Mouse (Mus musculus) MN1 (cell line): ENCODE measurements around the gene Nr1d2.
"Not testable (repeated sequence)": the region's sequence is repeated elsewhere in the genome, so short reads cannot be mapped to it uniquely, and the experiment has no call there.

Experiments
- DNase-seq: peaks from one replicate; pipeline ENCODE4 v3.0.0-alpha.2; 2016; ENCODE audit warnings: low spot score

Gene Nr1d2

GRCm38 (mm10) chr14:18231866-18232265, 7.1 kb downstream of the Nr1d2 start:
- DNase-seq: not testable (repeated sequence)

DNA sequence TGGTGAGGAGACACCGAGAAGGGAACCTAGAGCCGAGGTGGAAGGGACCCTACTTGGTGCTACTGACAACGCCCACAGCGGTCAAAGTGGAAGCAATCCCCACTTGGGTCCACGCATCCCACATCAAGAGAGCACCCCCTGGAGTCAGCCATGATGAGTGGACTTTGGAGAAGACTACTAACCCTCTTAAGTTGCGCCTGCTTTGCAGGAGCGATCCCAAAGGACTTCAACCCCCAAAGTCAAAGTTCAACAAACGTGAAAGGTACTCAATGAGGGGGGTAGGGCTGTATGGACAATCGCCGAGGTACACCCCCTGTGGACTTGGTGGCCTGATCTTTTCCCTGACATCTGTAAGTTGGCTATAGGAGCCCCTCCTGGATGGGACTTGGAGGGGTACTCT, 9.2 kb downstream of the Nr1d2 start:
- not testable (repeated sequence) for DNase-seq

- DNase-seq: not testable (repeated sequence)
Measured at GRCm38 (mm10) chr14:18226181-18226580, 12.7 kb downstream of the Nr1d2 start.

DNA sequence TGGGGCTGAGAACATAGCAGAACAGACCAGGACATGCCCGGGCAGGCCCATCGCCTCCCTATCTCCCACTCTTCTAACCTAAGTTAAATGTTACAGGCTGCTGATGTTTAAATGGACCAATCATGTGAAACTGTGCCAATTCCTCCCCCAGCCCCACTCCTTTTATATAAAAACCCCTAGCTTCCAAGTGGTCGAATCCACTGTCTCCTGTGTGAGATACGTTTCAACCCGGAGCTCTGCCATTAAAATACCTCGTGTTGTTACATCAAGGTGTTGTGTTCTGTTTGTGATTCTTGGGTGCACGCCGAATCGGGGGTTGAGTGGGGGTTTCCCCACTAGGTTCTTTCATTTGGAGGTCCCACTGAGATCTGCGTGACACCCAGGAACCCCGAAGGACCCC, 13.5 kb downstream of the Nr1d2 start:
- not testable (repeated sequence) for DNase-seq

GRCm38 (mm10) chr14:18221977-18222376, 16.9 kb downstream of the Nr1d2 start:
- DNase-seq: no peak

DNA sequence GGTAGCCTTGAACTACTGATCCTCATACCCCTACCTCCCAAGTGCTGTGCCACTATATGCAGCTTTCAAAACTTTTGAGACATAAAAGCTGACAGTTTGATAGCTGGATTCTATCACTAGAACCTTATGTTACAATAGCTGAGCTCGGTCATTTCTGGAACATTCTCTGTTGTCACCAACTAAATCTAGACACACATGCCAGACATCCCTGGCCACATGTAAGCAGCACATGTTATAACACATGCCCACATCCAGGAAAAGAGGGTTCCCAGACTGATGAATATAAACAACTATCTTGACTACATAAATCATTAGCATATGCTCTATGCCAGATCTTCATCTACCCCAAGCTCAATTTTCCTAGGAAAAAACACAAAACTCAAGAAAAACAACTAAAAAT, 21.8 kb downstream of the Nr1d2 start:
- no peak for DNase-seq

- no peak for DNase-seq
Measured at GRCm38 (mm10) chr14:18216428-18216827, 22.5 kb downstream of the Nr1d2 start.

- DNase-seq: peak; percentile 33
Measured at GRCm38 (mm10) chr14:18210795-18211194, 28.1 kb downstream of the Nr1d2 start.

DNA sequence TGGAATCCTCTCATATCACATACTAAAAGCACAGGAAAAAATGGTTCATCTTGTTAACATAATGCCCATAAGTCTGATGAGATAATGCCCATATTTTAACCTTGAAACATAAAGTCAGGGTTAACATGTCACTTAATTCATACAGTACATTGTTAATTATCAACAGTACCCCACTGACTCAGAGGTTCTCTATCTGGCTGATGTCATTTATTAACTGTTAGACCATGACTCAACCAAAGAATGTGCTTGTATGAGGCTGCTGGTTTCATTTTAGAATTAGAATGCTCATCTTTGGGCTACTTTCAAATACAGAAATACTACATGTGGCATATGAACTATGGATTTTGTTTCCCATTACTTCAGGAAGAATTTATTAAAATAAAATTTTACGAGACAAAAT, 34.6 kb downstream of the Nr1d2 start:
- DNase-seq: not testable (repeated sequence)

DNA sequence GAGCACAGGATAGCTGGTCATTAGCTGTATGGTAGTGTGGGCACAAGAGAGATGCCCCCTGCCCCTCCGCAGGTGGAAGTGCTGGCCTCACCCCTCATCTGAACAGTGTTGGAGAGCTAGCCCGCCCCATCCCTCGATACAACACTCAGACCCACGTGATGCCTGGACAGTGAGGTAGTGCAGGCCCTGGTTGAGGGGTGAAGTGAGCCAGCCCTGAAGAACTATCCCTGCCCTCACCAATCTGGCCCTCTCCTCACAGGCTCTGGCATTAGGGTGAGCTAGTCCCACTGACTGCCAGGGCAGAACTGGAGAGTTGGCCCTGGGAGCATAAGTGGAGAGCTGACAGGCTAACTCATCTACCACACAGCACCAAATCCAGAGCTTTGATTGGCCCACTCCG, 37.5 kb downstream of the Nr1d2 start:
- DNase-seq: no peak

- DNase-seq: no peak
Measured at GRCm38 (mm10) chr14:18186883-18187417, 52.0 kb downstream of the Nr1d2 start.

DNA sequence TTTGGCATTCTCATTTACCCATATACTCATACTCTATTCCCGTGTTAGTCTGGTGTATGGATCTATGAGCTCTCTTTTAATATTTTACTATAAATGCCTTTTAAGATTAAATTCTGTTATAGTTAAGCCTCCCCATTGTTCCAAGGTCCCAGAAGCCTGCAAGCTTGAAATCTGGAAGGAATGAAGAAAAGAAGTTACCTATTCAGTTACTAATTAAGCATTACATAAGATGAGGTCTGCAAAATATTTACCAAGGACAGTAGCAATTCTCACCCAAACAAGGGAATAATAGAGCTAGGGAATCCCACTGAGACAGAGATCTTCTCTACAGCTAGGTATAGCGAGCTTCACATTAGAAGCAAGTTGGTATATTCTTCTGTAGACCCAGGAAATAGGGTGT, 61.4 kb downstream of the Nr1d2 start:
- DNase-seq: not testable (repeated sequence)

DNA sequence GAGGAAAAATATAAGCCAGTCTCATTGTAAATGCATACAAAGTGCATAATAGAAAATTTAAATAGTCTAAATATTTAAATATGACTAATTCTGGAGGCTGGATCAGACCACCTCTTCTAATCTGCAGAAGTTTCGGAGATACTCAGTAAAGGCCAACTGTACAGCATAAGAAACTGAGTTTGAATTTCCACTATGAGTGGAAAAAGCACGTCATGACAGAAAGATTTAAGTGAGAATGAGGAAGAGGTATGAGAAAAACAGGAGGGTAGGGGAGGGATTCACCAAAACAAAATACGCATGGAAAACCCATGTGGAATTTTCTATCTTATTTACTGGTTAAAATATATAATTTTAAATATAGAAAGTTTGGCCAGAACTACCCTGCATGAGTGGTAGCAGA, 71.3 kb downstream of the Nr1d2 start:
- DNase-seq: no peak

DNA sequence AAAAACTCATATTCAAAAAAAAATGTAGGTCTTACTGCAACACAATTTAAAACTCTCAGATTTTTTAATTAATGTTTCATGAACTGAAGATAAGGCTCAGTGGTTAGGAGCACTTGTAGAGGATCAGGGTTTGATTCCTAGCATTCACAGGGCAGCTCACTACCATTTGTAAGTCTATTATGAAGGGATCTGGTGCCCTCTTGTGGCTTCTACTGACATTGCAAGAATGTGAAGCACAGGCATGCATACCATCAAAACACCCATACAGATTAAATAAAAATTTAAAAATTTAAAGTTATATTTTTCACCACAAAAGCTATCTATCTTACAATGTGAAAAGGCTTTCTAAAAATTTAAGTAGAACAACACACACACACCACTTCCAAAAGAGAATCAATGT, 71.9 kb downstream of the Nr1d2 start:
- peak; percentile 20 for DNase-seq
